Comparison of ENCODE assay signal across 8 mouse cellular contexts in genomic region chr6:117879408-117880115, GRCm38 (mm10). TPM values are rescaled to one million over a fixed set of nuclear protein-coding genes. Genes with fewer than 3 reads are reported as not detected.
DNase-seq lines count a peak whose midpoint lies in the region; ATAC-seq and TF ChIP-seq lines count a peak whose summit lies in the region.

No protein-coding gene starts in this region.

- in situ Hi-C loops in Patski (cut with MboI; ENCODE audit: low pct_unique_long_range_greater_than_20kb) = loop anchor here (5.0 kb wide), 1 partner anchor 38 kb away; no protein-coding TSS in a partner anchor

- peak overlapping the region; percentile 98 for H3K27ac ChIP-seq in hindbrain, embryonic 13.5 days

- peak; percentile 91 for DNase-seq in Patski (ENCODE audit: low read depth, low spot score)
- DNase-seq in cerebellum, postnatal 14 days = peak; percentile 100
- peak; percentile 97 to 99 for DNase-seq in frontal cortex, postnatal 14 days (ENCODE audit: low spot score in 2 of 2)
- peak; percentile 100 for DNase-seq in layer of hippocampus, postnatal 25 days (ENCODE audit: extremely low spot score in 1 of 2, low spot score in 1 of 2)
- peak; percentile 99 for DNase-seq in lung, postnatal 25 days (ENCODE audit: low spot score)
- peak; percentile 99 for DNase-seq in retina, embryonic 14.5 days (ENCODE audit: low spot score)
- peak; percentile 100 for DNase-seq in thymus, postnatal 4 days

- H3K4me1 ChIP-seq in hindbrain, embryonic 13.5 days (replicated peaks) = peaks cover 14% of the 10 kb centered on the region

- H3K4me3 ChIP-seq in hindbrain, embryonic 13.5 days = peak overlapping the region; percentile 52

- no peaks in the 10 kb centered on the region for H3K9me3 ChIP-seq in hindbrain, embryonic 13.5 days

- H3K9ac ChIP-seq in hindbrain, embryonic 13.5 days = peak overlapping the region; percentile 74

- H3K27me3 ChIP-seq in Patski = no peaks in the 10 kb centered on the region
- H3K27me3 ChIP-seq in hindbrain, embryonic 13.5 days = no peaks in the 10 kb centered on the region

- POLR2A ChIA-PET in Patski (lab: Charles Lee) = interaction anchor here (1.4 to 1.6 kb wide), 2 partner anchors 37 to 39 kb away, joined by 4 read pairs; no protein-coding TSS in a partner anchor

- CTCF ChIA-PET in Patski (lab: Charles Lee) = interaction anchor here (1.0 to 1.4 kb wide), 3 partner anchors 12 to 32 kb away, joined by 3 read pairs; no protein-coding TSS in a partner anchor

- WGBS in hindbrain, embryonic 13.5 days = under 1% methylated on average over 63 of the region's 67 CpGs

- TF ChIP-seq CTCF in Patski (IDR thresholded peaks at IDR 0.05) = peak; percentile 100

- peak overlapping the region; percentile 61 for H3K4me2 ChIP-seq in hindbrain, embryonic 13.5 days

- no peaks in the 10 kb centered on the region for H3K36me3 ChIP-seq in hindbrain, embryonic 13.5 days

- peak; percentile 85 for ATAC-seq in Patski
- peak; percentile 94 for ATAC-seq in hindbrain, embryonic 13.5 days (ENCODE audit: low FRiP score)

RNA-seq across cellular contexts. Expression of gene Zfp239, which starts 17.7 kb away (rescaled TPM):
- polyA plus RNA-seq in Patski (2021) = 14.3 TPM
- polyA plus RNA-seq in hindbrain, embryonic 13.5 days (2015; fragmentation: Nextera tagmentation; extraction: Ambion mirVana) = 11.9 and 14.6 TPM in 2 replicates
- 10 to 100 TPM; 37.1 to 38.7 TPM for total RNA-seq in layer of hippocampus, postnatal 25 days (2021)

RNA-seq across cellular contexts. Expression of gene Hnrnpf, which starts 20.6 kb away (rescaled TPM):
- 521 TPM for polyA plus RNA-seq in Patski (2021)
- polyA plus RNA-seq in hindbrain, embryonic 13.5 days (2015; fragmentation: Nextera tagmentation; extraction: Ambion mirVana) = 307 and 313 TPM in 2 replicates
- total RNA-seq in layer of hippocampus, postnatal 25 days (2021) = 100 to 1,000 TPM; 112 to 124 TPM

RNA-seq across cellular contexts. Expression of gene Zfp637, which starts 38.6 kb away (rescaled TPM):
- 60.3 TPM for polyA plus RNA-seq in Patski (2021)
- 145 TPM in 2 replicates for polyA plus RNA-seq in hindbrain, embryonic 13.5 days (2015; fragmentation: Nextera tagmentation; extraction: Ambion mirVana)
- total RNA-seq in layer of hippocampus, postnatal 25 days (2021) = 10 to 100 TPM; 48.0 to 50.8 TPM

RNA-seq across cellular contexts. Expression of gene Fxyd4, which starts 57.9 kb away (rescaled TPM):
- polyA plus RNA-seq in Patski (2021) = 0.28 TPM
- 3.5 TPM in 2 replicates for polyA plus RNA-seq in hindbrain, embryonic 13.5 days (2015; fragmentation: Nextera tagmentation; extraction: Ambion mirVana)
- not detected for total RNA-seq in layer of hippocampus, postnatal 25 days (2021)

Comparison
In these comparisons a context has a peak if more than half of its experiments do, and no peak if none do; other contexts are left out.
1. Peak in every context shown above with its lines: DNase-seq, ATAC-seq, H3K4me3 ChIP-seq and H3K27ac ChIP-seq.